ENCODE assay signal across 31 mouse cellular contexts in genomic region chr4:117731926-117732325, GRCm38 (mm10). TPM values are rescaled to one million over a fixed set of nuclear protein-coding genes. Genes with fewer than 3 reads are reported as not detected.
"Had no signal": no experiment of that assay in that cellular context is flagged by ENCODE, and none has a peak within 500 bp of the region (broad histone marks: within the 10 kb centered on the region; RNA-seq: fewer than 3 reads in every experiment).

No protein-coding gene starts in this region.

- H3K27ac ChIP-seq: gastrocnemius, adult 2 months; heart, embryonic 10.5 days; hindbrain, embryonic 10.5 days; hindbrain, embryonic 12.5 days; hindbrain, embryonic 14.5 days; intestine, embryonic 15.5 days; layer of hippocampus, adult 2 months; left cerebral cortex, adult 2 months; limb, embryonic 10.5 days; limb, embryonic 12.5 days had no signal

- DNase-seq: gastrocnemius, adult 2 months; gastrocnemius, postnatal 10 days; gastrocnemius, postnatal 25 days; heart, postnatal 10 days; heart, postnatal 4 days; kidney, adult 18-20 months; kidney, adult 8-10 months; kidney, postnatal 10 days; kidney, postnatal 25 days; kidney, postnatal 4 days; liver had no signal

- H3K4me2 ChIP-seq: heart, embryonic 12.5 days; hindbrain, embryonic 12.5 days; hindbrain, embryonic 14.5 days; intestine, embryonic 15.5 days; limb, embryonic 12.5 days; liver, embryonic 11.5 days had no signal

- H3K9ac ChIP-seq: heart, embryonic 12.5 days; hindbrain, embryonic 12.5 days; hindbrain, embryonic 14.5 days; intestine, embryonic 15.5 days; limb, embryonic 12.5 days had no signal

- H3K27me3 ChIP-seq: hindbrain, embryonic 12.5 days; intestine, embryonic 15.5 days had no signal

- H3K9me3 ChIP-seq: heart, embryonic 10.5 days; heart, embryonic 12.5 days; hindbrain, embryonic 10.5 days; hindbrain, embryonic 12.5 days; intestine, embryonic 15.5 days; limb, embryonic 10.5 days; limb, embryonic 12.5 days had no signal

- H3K4me1 ChIP-seq: heart, embryonic 10.5 days; heart, embryonic 12.5 days; hindbrain, embryonic 10.5 days; hindbrain, embryonic 12.5 days; intestine, embryonic 15.5 days; limb, embryonic 10.5 days; limb, embryonic 12.5 days had no signal

- ATAC-seq: hindbrain, embryonic 16.5 days; inflammation-experienced regulatory T-cells, adult 6 months; intestine, embryonic 15.5 days; intestine, postnatal 0 days had no signal

- H3K36me3 ChIP-seq: heart, embryonic 10.5 days; heart, embryonic 12.5 days; hindbrain, embryonic 10.5 days; hindbrain, embryonic 12.5 days; intestine, embryonic 15.5 days; limb, embryonic 10.5 days; limb, embryonic 12.5 days had no signal

- H3K4me3 ChIP-seq: gastrocnemius, adult 2 months; heart, embryonic 10.5 days; heart, embryonic 12.5 days; hindbrain, embryonic 10.5 days; hindbrain, embryonic 12.5 days; intestine, embryonic 15.5 days; layer of hippocampus, adult 2 months; left cerebral cortex, adult 2 months; limb, embryonic 10.5 days; limb, embryonic 12.5 days had no signal

RNA-seq across cellular contexts. Expression of gene Gm12845, which starts 7.7 kb away (rescaled TPM):
- polyA plus RNA-seq: frontal cortex, adult 2 months; heart, embryonic 10.5 days; heart, embryonic 12.5 days; heart, embryonic 14.5 days; heart, embryonic 16.5 days; hindbrain, embryonic 10.5 days; hindbrain, embryonic 12.5 days; hindbrain, embryonic 14.5 days; hindbrain, embryonic 16.5 days; inflammation-experienced regulatory T-cells, adult 6 months; intestine, embryonic 15.5 days; intestine, postnatal 0 days; kidney, embryonic 14.5 days; kidney, embryonic 16.5 days; limb, embryonic 10.5 days; limb, embryonic 12.5 days; limb, embryonic 14.5 days; liver, embryonic 11.5 days had no signal

RNA-seq across cellular contexts. Expression of gene Klf17, which starts 33.5 kb away (rescaled TPM):
- polyA plus RNA-seq: heart, embryonic 12.5 days; heart, embryonic 14.5 days; heart, embryonic 16.5 days; hindbrain, embryonic 10.5 days; hindbrain, embryonic 12.5 days; hindbrain, embryonic 14.5 days; hindbrain, embryonic 16.5 days; intestine, embryonic 15.5 days; intestine, postnatal 0 days; kidney, embryonic 14.5 days; kidney, embryonic 16.5 days; limb, embryonic 12.5 days; limb, embryonic 14.5 days; liver, embryonic 11.5 days had no signal
